11 mouse cellular contexts compared by ENCODE assay signal in the genomic region with DNA sequence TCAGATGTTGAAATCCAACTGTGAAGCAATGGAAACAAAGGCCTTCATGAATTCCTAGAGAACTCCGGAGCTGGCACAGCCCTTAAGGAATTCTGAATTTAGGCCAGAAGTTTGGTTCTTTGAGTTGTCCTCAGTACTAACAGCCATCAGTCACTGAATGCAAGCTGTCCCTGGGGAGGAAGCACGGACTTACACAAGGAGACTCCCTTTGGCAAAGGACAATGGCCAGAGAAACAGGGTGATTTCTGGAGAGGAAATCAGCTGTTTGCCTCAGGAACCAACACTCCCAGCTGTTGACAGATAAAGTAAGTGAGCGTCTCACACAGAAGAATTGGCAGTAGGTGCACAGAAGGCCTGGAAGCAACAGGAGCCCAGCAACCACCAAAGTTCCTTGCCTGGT. TPM values are rescaled to one million over a fixed set of nuclear protein-coding genes. Genes with fewer than 3 reads are reported as not detected.
DNase-seq lines count a peak whose midpoint lies in the region; ATAC-seq and TF ChIP-seq lines count a peak whose summit lies in the region.
"Had no signal": no experiment of that assay in that cellular context is flagged by ENCODE, and none has a peak within 500 bp of the region (broad histone marks: within the 10 kb centered on the region; RNA-seq: fewer than 3 reads in every experiment).

No protein-coding gene starts in this region.

- H3K4me1 ChIP-seq in forebrain, embryonic 14.5 days (ENCODE audit: control insufficient read depth, insufficient read depth, low read length): no peaks in the 10 kb centered on the region
- H3K4me1 ChIP-seq in forebrain, embryonic 12.5 days: no peaks in the 10 kb centered on the region
- peaks cover 11% of the 10 kb centered on the region; the same call in 1 of the 2 replicates for H3K4me1 ChIP-seq in heart, postnatal 0 days (ENCODE audit: control insufficient read depth, insufficient read depth)
- H3K4me1 ChIP-seq in hindbrain, embryonic 12.5 days: no peaks in the 10 kb centered on the region
- H3K4me1 ChIP-seq: limb, embryonic 13.5 days; neural tube, embryonic 15.5 days had no signal

- DNase-seq in forebrain, embryonic 14.5 days (ENCODE audit: low spot score): peak; percentile 5
- DNase-seq in fat pad, adult 2 months (ENCODE audit: extremely low read depth, low read depth, low spot score): peak; percentile 86
- peak; percentile 84 for DNase-seq in heart, postnatal 0 days (ENCODE audit: low spot score)
- DNase-seq in lung, postnatal 10 days: peak; percentile 89
- no peak for DNase-seq in cerebellum, postnatal 4 days (ENCODE audit: low spot score in 2 of 2)
- no peak for DNase-seq in layer of hippocampus, adult 9-11 months
- DNase-seq: B cell, adult 2 months had no signal

- H3K27me3 ChIP-seq in forebrain, embryonic 14.5 days (replicated peaks; ENCODE audit: control insufficient read depth, insufficient read depth, low read length): no peaks in the 10 kb centered on the region
- no peaks in the 10 kb centered on the region for H3K27me3 ChIP-seq in forebrain, embryonic 12.5 days
- no peaks in the 10 kb centered on the region for H3K27me3 ChIP-seq in heart, postnatal 0 days (ENCODE audit: control insufficient read depth, insufficient read depth, low read length)
- H3K27me3 ChIP-seq in hindbrain, embryonic 12.5 days: no peaks in the 10 kb centered on the region
- H3K27me3 ChIP-seq: limb, embryonic 13.5 days; neural tube, embryonic 15.5 days had no signal

- H3K9ac ChIP-seq in forebrain, embryonic 14.5 days (ENCODE audit: low read length): no peak overlapping the region
- H3K9ac ChIP-seq in forebrain, embryonic 12.5 days: no peak overlapping the region
- H3K9ac ChIP-seq in heart, postnatal 0 days (replicated peaks; ENCODE audit: low read depth, low read length): no peak overlapping the region
- no peak overlapping the region for H3K9ac ChIP-seq in hindbrain, embryonic 12.5 days
- H3K9ac ChIP-seq: limb, embryonic 13.5 days; neural tube, embryonic 15.5 days had no signal

- H3K4me2 ChIP-seq in forebrain, embryonic 14.5 days (ENCODE audit: low read length): no peak overlapping the region
- H3K4me2 ChIP-seq in forebrain, embryonic 12.5 days: no peak overlapping the region
- no peak overlapping the region for H3K4me2 ChIP-seq in heart, postnatal 0 days (ENCODE audit: low read depth, low read length)
- no peak overlapping the region for H3K4me2 ChIP-seq in hindbrain, embryonic 12.5 days (replicated peaks)
- H3K4me2 ChIP-seq: limb, embryonic 13.5 days; neural tube, embryonic 15.5 days had no signal

- peak; percentile 85 for TF ChIP-seq EP300 in heart, postnatal 0 days (IDR thresholded peaks at IDR 0.05; ENCODE audit: low read depth)

- 53% methylated on average over 3 of the region's 3 CpGs for WGBS in forebrain, embryonic 14.5 days
- 54% methylated on average over 3 of the region's 3 CpGs for WGBS in forebrain, embryonic 12.5 days
- WGBS in heart, postnatal 0 days: 12% methylated on average over 3 of the region's 3 CpGs
- WGBS in hindbrain, embryonic 12.5 days: 34% methylated on average over 3 of the region's 3 CpGs

- H3K27ac ChIP-seq in forebrain, embryonic 14.5 days (ENCODE audit: low read depth, low read length): no peak overlapping the region
- H3K27ac ChIP-seq in forebrain, embryonic 12.5 days: no peak overlapping the region
- H3K27ac ChIP-seq in heart, postnatal 0 days (ENCODE audit: low read depth): peak overlapping the region; percentile 25; the same call in 1 of the 2 replicates
- no peak overlapping the region for H3K27ac ChIP-seq in hindbrain, embryonic 12.5 days
- H3K27ac ChIP-seq: limb, embryonic 13.5 days; neural tube, embryonic 15.5 days had no signal

- no peaks in the 10 kb centered on the region for H3K9me3 ChIP-seq in forebrain, embryonic 14.5 days (replicated peaks; ENCODE audit: control insufficient read depth, low read length)
- no peaks in the 10 kb centered on the region for H3K9me3 ChIP-seq in forebrain, embryonic 12.5 days
- H3K9me3 ChIP-seq in heart, postnatal 0 days (replicated peaks; ENCODE audit: control insufficient read depth, low read length): no peaks in the 10 kb centered on the region
- H3K9me3 ChIP-seq in hindbrain, embryonic 12.5 days (replicated peaks): no peaks in the 10 kb centered on the region
- H3K9me3 ChIP-seq: limb, embryonic 13.5 days; neural tube, embryonic 15.5 days had no signal

- no peaks in the 10 kb centered on the region for H3K36me3 ChIP-seq in forebrain, embryonic 14.5 days (ENCODE audit: control insufficient read depth, insufficient read depth, low read length)
- H3K36me3 ChIP-seq in forebrain, embryonic 12.5 days (replicated peaks): no peaks in the 10 kb centered on the region
- H3K36me3 ChIP-seq in heart, postnatal 0 days (replicated peaks; ENCODE audit: control insufficient read depth, insufficient read depth, low read length): no peaks in the 10 kb centered on the region
- no peaks in the 10 kb centered on the region for H3K36me3 ChIP-seq in hindbrain, embryonic 12.5 days
- H3K36me3 ChIP-seq: limb, embryonic 13.5 days; neural tube, embryonic 15.5 days had no signal

- TF ChIP-seq CTCF in heart, postnatal 0 days (IDR thresholded peaks at IDR 0.05; ENCODE audit: low read depth): no peak

- no peak for ATAC-seq in forebrain, embryonic 14.5 days
- ATAC-seq in forebrain, embryonic 12.5 days (ENCODE audit: low FRiP score): no peak
- ATAC-seq in heart, postnatal 0 days (ENCODE audit: insufficient read depth, low read depth): peak; percentile 88
- ATAC-seq in hindbrain, embryonic 12.5 days (ENCODE audit: low FRiP score): no peak

- H3K4me3 ChIP-seq in forebrain, embryonic 14.5 days (ENCODE audit: low read depth, low read length): no peak overlapping the region
- H3K4me3 ChIP-seq in forebrain, embryonic 12.5 days (replicated peaks): no peak overlapping the region
- H3K4me3 ChIP-seq in heart, postnatal 0 days (ENCODE audit: low read depth, low read length): no peak overlapping the region
- no peak overlapping the region for H3K4me3 ChIP-seq in hindbrain, embryonic 12.5 days
- H3K4me3 ChIP-seq: limb, embryonic 13.5 days; neural tube, embryonic 15.5 days had no signal

RNA-seq across cellular contexts. Expression of gene Atp2b1, which starts 56.8 kb away (rescaled TPM):
- polyA plus RNA-seq in forebrain, embryonic 14.5 days (2014; fragmentation: Nextera tagmentation; extraction: Ambion mirVana): 103 and 136 TPM in 2 replicates
- polyA plus RNA-seq in forebrain, embryonic 12.5 days (2016; fragmentation: Nextera tagmentation; extraction: Ambion mirVana): 93.6 and 96.1 TPM in 2 replicates
- total RNA-seq in heart, postnatal 0 days (2014; rRNA removed; ENCODE audit: low replicate concordance): 28.3 and 37.7 TPM in 2 replicates
- polyA plus RNA-seq in heart, postnatal 0 days (2015; fragmentation: Nextera tagmentation; extraction: Ambion mirVana): 64.8 and 67.0 TPM in 2 replicates
- polyA plus RNA-seq in hindbrain, embryonic 12.5 days (2016; fragmentation: Nextera tagmentation; extraction: Ambion mirVana): 151 and 160 TPM in 2 replicates

Comparison
In these comparisons a context has a peak if more than half of its experiments do, and no peak if none do; other contexts are left out.
1. DNase-seq: peak in forebrain, embryonic 14.5 days (single experiment), fat pad, adult 2 months (single experiment), heart, postnatal 0 days (single experiment) and lung, postnatal 10 days (single experiment); none in cerebellum, postnatal 4 days (0 of 2) and layer of hippocampus, adult 9-11 months (single experiment).